Mouse (Mus musculus): ENCODE data around the gene Olfr447. TPM values are rescaled to one million over a fixed set of nuclear protein-coding genes. Genes with fewer than 3 reads are reported as not detected.
A peak's percentile ranks its signal among the peaks of the same experiment; 100 is the strongest.

Olfr447 gene
- not detected in 2 replicates for polyA plus RNA-seq (2015; fragmentation: Nextera tagmentation; extraction: Ambion mirVana)

DNA sequence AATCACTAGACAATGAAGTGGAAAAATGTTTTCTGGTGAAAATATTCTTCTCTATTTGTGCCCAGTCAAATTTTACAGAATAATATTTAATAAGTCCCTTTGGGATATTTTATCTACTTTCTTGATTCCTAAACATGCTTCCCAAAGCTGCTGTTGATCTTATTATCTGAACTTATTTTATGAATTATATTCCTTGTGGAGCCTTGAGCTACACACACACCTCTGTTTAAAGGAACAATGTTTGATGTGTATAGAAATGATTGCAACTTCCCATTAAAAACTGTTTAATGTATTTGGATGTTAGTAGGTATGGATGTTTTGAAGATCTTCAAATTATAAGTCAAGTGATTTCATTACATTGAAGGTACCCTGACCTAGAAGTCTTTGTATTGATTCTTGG is at the start of gene Olfr447:
TSS of gene Olfr447 (plus strand) at position 301 of the 400 bp plus-strand sequence.
- H3K27me3 ChIP-seq (ENCODE audit: control insufficient read depth, insufficient read depth, low read depth, low read length): no peaks in the 10 kb centered on the region
- no peaks in the 10 kb centered on the region for H3K36me3 ChIP-seq (ENCODE audit: control insufficient read depth, insufficient read depth, low read length)
- no peaks in the 10 kb centered on the region for H3K4me1 ChIP-seq (ENCODE audit: control insufficient read depth, insufficient read depth, low read length)
- H3K4me2 ChIP-seq (ENCODE audit: low read length): no peak within 1 kb of the TSS
- no peak for ATAC-seq
- H3K27ac ChIP-seq (ENCODE audit: low read length): no peak within 1 kb of the TSS
- H3K9ac ChIP-seq (ENCODE audit: low read depth, low read length): no peak within 1 kb of the TSS
- no peak within 1 kb of the TSS for H3K4me3 ChIP-seq (ENCODE audit: low read depth, low read length)
- no peaks in the 10 kb centered on the region for H3K9me3 ChIP-seq (replicated peaks; ENCODE audit: control insufficient read depth, low read length, poor library complexity, severe bottlenecking)

DNA sequence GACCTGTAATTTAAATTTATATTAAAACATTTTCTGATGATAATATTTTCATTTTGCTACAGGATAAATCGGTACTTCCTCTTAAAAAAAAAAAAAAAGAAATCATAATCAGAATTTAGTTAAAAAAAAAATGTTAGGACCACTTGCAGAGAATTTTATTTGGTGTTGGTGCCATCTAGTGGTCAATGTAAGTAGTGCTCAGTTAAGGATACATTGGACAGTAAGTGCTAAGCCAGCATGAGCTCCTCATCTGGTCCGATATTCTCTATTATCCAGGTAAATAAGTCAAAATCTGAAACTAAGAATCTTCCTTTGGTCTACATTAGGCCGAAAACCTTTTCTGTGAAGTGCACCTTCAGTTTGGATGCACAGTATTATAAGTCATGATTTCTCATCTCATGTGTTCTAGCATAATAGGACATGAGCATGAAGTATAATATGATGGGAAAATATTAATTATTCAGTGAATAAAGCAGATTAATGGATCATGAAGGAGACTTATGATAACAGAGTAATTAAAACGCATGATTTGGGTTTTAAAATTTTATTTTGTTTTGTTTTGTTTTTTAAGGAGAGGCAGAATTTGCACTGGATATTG is 48.4 kb upstream of the Olfr447 start:
- 11% methylated on average over 4 of the region's 4 CpGs for WGBS
- peak; percentile 64 for ATAC-seq

DNA sequence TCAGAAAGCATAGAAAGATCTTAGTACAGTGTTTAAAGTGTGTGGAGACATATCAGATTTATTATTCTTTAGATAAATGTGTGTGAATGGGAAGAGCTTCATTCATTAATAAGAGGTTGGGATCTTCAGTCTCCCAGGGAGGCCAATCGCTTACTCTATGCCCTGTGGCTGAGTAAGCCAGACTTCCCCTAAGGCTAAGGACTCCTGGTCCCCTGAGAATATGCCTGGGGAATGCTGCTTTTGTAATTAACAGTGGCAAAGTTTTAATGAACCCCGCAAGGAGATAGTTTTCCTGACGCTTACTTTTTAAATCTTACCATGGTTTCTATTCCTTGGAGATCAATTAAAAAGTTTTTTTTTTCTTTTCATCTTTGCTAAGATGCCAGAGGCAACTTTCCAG is 39.0 kb upstream of the Olfr447 start:
- 64% methylated on average over 3 of the region's 3 CpGs for WGBS
- H3K4me1 ChIP-seq (ENCODE audit: control insufficient read depth, insufficient read depth, low read length): no peaks in the 10 kb centered on the region
- no peaks in the 10 kb centered on the region for H3K27me3 ChIP-seq (ENCODE audit: control insufficient read depth, insufficient read depth, low read depth, low read length)
- peak; percentile 67 for ATAC-seq
- no peak overlapping the region for H3K4me3 ChIP-seq (ENCODE audit: low read depth, low read length)
- H3K27ac ChIP-seq (ENCODE audit: low read length): no peak overlapping the region
- H3K9me3 ChIP-seq (replicated peaks; ENCODE audit: control insufficient read depth, low read length, poor library complexity, severe bottlenecking): no peaks in the 10 kb centered on the region
- H3K4me2 ChIP-seq (ENCODE audit: low read length): no peak overlapping the region
- no peak overlapping the region for H3K9ac ChIP-seq (ENCODE audit: low read depth, low read length)
- H3K36me3 ChIP-seq (ENCODE audit: control insufficient read depth, insufficient read depth, low read length): no peaks in the 10 kb centered on the region

More for the DNA sequence above, 48.4 kb upstream of the Olfr447 start:
- Histone ChIP-seq H3K4me2 (ENCODE audit: low read length) (no peak overlapping the region), H3K9me3 (replicated peaks; ENCODE audit: control insufficient read depth, low read length, poor library complexity, severe bottlenecking) (no peaks in the 10 kb centered on the region), H3K36me3 (ENCODE audit: control insufficient read depth, insufficient read depth, low read length) (no peaks in the 10 kb centered on the region), H3K27me3 (ENCODE audit: control insufficient read depth, insufficient read depth, low read depth, low read length) (no peaks in the 10 kb centered on the region), H3K4me1 (ENCODE audit: control insufficient read depth, insufficient read depth, low read length) (no peaks in the 10 kb centered on the region), H3K9ac (ENCODE audit: low read depth, low read length) (no peak overlapping the region), H3K4me3 (ENCODE audit: low read depth, low read length) (no peak overlapping the region), H3K27ac (ENCODE audit: low read length) (no peak overlapping the region)

GRCm38 (mm10) chr6:42876323-42876722 is 32.4 kb upstream of the Olfr447 start:
- ATAC-seq: no peak
- no peak overlapping the region for H3K4me3 ChIP-seq (ENCODE audit: low read depth, low read length)
- no peak overlapping the region for H3K27ac ChIP-seq (ENCODE audit: low read length)
- no peaks in the 10 kb centered on the region for H3K4me1 ChIP-seq (ENCODE audit: control insufficient read depth, insufficient read depth, low read length)
- no peaks in the 10 kb centered on the region for H3K9me3 ChIP-seq (replicated peaks; ENCODE audit: control insufficient read depth, low read length, poor library complexity, severe bottlenecking)
- no peaks in the 10 kb centered on the region for H3K36me3 ChIP-seq (ENCODE audit: control insufficient read depth, insufficient read depth, low read length)
- no peak overlapping the region for H3K4me2 ChIP-seq (ENCODE audit: low read length)
- no peaks in the 10 kb centered on the region for H3K27me3 ChIP-seq (ENCODE audit: control insufficient read depth, insufficient read depth, low read depth, low read length)
- no peak overlapping the region for H3K9ac ChIP-seq (ENCODE audit: low read depth, low read length)

DNA sequence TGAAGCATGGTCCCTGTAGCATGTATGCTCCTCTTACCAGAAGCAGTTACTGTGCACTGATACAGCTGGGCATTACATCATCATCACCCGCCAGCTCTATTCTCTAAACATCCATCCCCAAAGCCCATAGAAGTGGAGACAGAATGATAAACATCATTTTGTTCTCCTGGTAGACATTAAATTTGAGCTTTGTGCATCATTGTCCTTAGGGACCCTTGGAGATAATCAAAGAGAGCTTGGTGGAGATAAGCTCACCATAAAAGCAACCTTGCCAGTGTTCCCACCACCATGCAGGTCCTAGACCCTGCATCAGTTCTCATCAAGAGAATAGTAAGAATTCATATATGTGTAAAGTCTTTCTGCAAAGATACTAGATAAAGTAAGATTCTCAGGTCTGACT is 18.5 kb upstream of the Olfr447 start, which contains the start of gene Olfr448:
TSS of gene Olfr448 (plus strand) at position 301 of the 400 bp plus-strand sequence.
- H3K9me3 ChIP-seq (replicated peaks; ENCODE audit: control insufficient read depth, low read length, poor library complexity, severe bottlenecking): no peaks in the 10 kb centered on the region
- H3K27me3 ChIP-seq (ENCODE audit: control insufficient read depth, insufficient read depth, low read depth, low read length): no peaks in the 10 kb centered on the region
- no peaks in the 10 kb centered on the region for H3K36me3 ChIP-seq (ENCODE audit: control insufficient read depth, insufficient read depth, low read length)
- no peak within 1 kb of the TSS for H3K9ac ChIP-seq (ENCODE audit: low read depth, low read length)
- H3K27ac ChIP-seq (ENCODE audit: low read length): no peak within 1 kb of the TSS
- no peaks in the 10 kb centered on the region for H3K4me1 ChIP-seq (ENCODE audit: control insufficient read depth, insufficient read depth, low read length)
- no peak within 1 kb of the TSS for H3K4me3 ChIP-seq (ENCODE audit: low read depth, low read length)
- 87% methylated on average over 1 of the region's 1 CpGs for WGBS
- no peak within 1 kb of the TSS for H3K4me2 ChIP-seq (ENCODE audit: low read length)
- no peak for ATAC-seq

DNA sequence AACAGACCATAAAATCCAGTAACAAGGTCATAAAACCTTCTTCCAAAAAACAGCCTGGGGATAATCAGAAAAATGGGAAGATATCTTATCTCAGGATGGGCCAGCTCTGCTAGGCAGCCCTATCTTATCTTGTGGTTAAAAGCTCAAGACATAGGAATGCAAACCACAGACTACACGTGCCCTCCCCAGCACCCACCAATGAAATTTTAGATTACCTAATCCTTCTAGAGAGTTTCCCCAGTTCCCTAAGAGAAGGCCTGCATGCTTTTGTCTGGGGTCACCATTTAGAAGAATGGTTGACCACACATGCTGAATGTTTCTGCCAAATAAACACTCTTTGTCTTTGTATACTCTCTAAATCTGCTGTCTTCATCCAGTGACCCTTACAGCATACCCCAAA is 8.3 kb upstream of the Olfr447 start:
- no peak for ATAC-seq
- no peak overlapping the region for H3K4me2 ChIP-seq (ENCODE audit: low read length)
- WGBS: 28% methylated on average over 1 of the region's 1 CpGs

DNA sequence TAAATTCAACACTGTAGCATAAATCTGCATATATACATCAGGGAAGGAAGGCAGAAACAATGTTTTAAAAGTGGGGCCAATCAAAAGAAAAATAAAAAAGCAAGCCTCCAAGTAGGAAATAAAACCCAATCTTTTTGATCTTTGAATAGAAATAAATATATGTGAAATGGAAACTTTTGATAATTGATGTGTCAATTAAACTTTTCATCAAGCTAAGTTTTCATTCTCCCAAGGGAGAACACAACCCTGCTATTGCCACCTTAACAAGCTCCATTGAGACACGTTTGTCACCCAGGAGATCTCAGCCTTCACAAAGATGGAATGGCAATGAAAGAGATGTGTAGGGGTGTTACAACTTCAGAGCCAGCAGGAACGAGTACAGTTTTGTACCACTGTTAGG is 12.4 kb downstream of the Olfr447 start, which contains the start of gene Olfr446:
TSS of gene Olfr446 (plus strand) at position 301 of the 400 bp plus-strand sequence.
- no peak within 1 kb of the TSS for H3K4me3 ChIP-seq (ENCODE audit: low read depth, low read length)
- no peak within 1 kb of the TSS for H3K27ac ChIP-seq (ENCODE audit: low read length)
- H3K4me2 ChIP-seq (ENCODE audit: low read length): no peak within 1 kb of the TSS
- 69% methylated on average over 2 of the region's 2 CpGs for WGBS
- no peak within 1 kb of the TSS for H3K9ac ChIP-seq (ENCODE audit: low read depth, low read length)
- H3K36me3 ChIP-seq (ENCODE audit: control insufficient read depth, insufficient read depth, low read length): no peaks in the 10 kb centered on the region
- no peaks in the 10 kb centered on the region for H3K27me3 ChIP-seq (ENCODE audit: control insufficient read depth, insufficient read depth, low read depth, low read length)
- no peak for ATAC-seq
- H3K4me1 ChIP-seq (ENCODE audit: control insufficient read depth, insufficient read depth, low read length): no peaks in the 10 kb centered on the region
- no peaks in the 10 kb centered on the region for H3K9me3 ChIP-seq (replicated peaks; ENCODE audit: control insufficient read depth, low read length, poor library complexity, severe bottlenecking)

More for the DNA sequence above, 8.3 kb upstream of the Olfr447 start:
- H3K4me1 ChIP-seq (ENCODE audit: control insufficient read depth, insufficient read depth, low read length): no peaks in the 10 kb centered on the region
- no peaks in the 10 kb centered on the region for H3K36me3 ChIP-seq (ENCODE audit: control insufficient read depth, insufficient read depth, low read length)
- H3K4me3 ChIP-seq (ENCODE audit: low read depth, low read length): no peak overlapping the region
- H3K9ac ChIP-seq (ENCODE audit: low read depth, low read length): no peak overlapping the region
- H3K27ac ChIP-seq (ENCODE audit: low read length): no peak overlapping the region
- no peaks in the 10 kb centered on the region for H3K27me3 ChIP-seq (ENCODE audit: control insufficient read depth, insufficient read depth, low read depth, low read length)
- no peaks in the 10 kb centered on the region for H3K9me3 ChIP-seq (replicated peaks; ENCODE audit: control insufficient read depth, low read length, poor library complexity, severe bottlenecking)

DNA sequence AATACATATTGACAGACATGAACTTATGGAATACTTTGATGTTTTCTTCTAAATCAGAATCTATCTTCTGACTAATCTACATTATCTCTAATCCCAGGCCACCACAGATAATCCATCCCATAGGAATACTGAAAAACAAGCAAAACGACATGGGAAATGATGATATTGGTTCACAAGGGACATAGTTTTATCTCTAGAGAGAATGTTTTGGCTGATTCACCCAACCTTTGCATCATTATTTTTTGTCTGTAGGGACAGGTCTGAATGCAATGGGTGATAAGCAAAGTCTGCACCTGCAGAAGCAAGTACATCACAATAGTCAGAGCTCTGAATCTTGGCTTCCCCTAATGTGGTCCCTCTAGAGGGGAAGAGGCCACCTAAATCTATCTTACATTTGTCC is 40.1 kb downstream of the Olfr447 start, which contains the start of gene Olfr444:
TSS of gene Olfr444 (plus strand) at position 301 of the 400 bp plus-strand sequence.
- Histone ChIP-seq H3K27me3 (ENCODE audit: control insufficient read depth, insufficient read depth, low read depth, low read length) (no peaks in the 10 kb centered on the region), H3K9ac (ENCODE audit: low read depth, low read length) (no peak within 1 kb of the TSS), H3K4me3 (ENCODE audit: low read depth, low read length) (no peak within 1 kb of the TSS), H3K9me3 (replicated peaks; ENCODE audit: control insufficient read depth, low read length, poor library complexity, severe bottlenecking) (no peaks in the 10 kb centered on the region), H3K36me3 (ENCODE audit: control insufficient read depth, insufficient read depth, low read length) (no peaks in the 10 kb centered on the region), H3K4me1 (ENCODE audit: control insufficient read depth, insufficient read depth, low read length) (no peaks in the 10 kb centered on the region), H3K4me2 (ENCODE audit: low read length) (no peak within 1 kb of the TSS), H3K27ac (ENCODE audit: low read length) (no peak within 1 kb of the TSS)
- ATAC-seq: no peak
- 83% methylated on average over 1 of the region's 1 CpGs for WGBS

Measured in midbrain, embryonic 16.5 days (tissue).